Mouse (Mus musculus): ENCODE results near the gene Atrnl1. TPM values are rescaled to one million over a fixed set of nuclear protein-coding genes. Genes with fewer than 3 reads are reported as not detected.

Gene Atrnl1
- polyA plus RNA-seq, 1 experiment from 2014 or later: 2.8 TPM

DNA sequence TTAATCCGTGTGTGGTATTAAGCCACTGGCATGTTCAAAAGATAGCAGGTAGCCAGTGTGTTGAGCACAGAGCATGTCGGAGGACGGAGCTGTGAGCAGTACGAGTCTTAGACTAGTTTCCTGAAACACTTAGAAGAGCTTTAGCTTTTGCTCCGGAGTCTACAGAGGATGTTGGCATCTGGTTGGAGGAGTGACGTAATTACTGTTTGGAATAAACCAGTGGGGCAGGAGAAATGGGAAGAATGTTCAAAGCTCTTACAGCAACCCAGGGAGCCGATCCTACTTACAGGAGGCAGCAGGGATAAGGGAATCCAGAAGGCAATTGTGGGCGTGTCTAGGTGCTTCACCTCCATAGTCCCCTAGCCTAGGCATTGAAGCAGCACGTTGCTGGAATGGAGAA lies 21.3 kb upstream of the Atrnl1 start:
- Histone ChIP-seq H3K4me1 (peaks cover 9% of the 10 kb centered on the region), H3K4me3 (no peak overlapping the region), H3K27ac (replicated peaks) (no peak overlapping the region), H3K27me3 (replicated peaks) (peaks cover 4% of the 10 kb centered on the region; the same call in 1 of the 2 replicates), H3K9me3 (no peaks in the 10 kb centered on the region), H3K9ac (no peak overlapping the region), H3K36me3 (no peaks in the 10 kb centered on the region), H3K4me2 (no peak overlapping the region)
- WGBS: 63% methylated on average over 9 of the region's 9 CpGs
- no peak for ATAC-seq (ENCODE audit: extremely low read depth, insufficient number of reproducible peaks, low FRiP score, low TSS enrichment)

GRCm38 (mm10) chr19:57590895-57591294 lies 19.9 kb upstream of the Atrnl1 start:
- no peaks in the 10 kb centered on the region for H3K9me3 ChIP-seq
- ATAC-seq (ENCODE audit: extremely low read depth, insufficient number of reproducible peaks, low FRiP score, low TSS enrichment): no peak
- no peaks in the 10 kb centered on the region for H3K36me3 ChIP-seq
- H3K4me1 ChIP-seq: peaks cover 6% of the 10 kb centered on the region
- H3K9ac ChIP-seq: no peak overlapping the region
- no peak overlapping the region for H3K4me2 ChIP-seq
- H3K27ac ChIP-seq (replicated peaks): no peak overlapping the region
- no peak overlapping the region for H3K4me3 ChIP-seq
- 76% methylated on average over 5 of the region's 5 CpGs for WGBS
- peaks cover 4% of the 10 kb centered on the region; the same call in 1 of the 2 replicates for H3K27me3 ChIP-seq (replicated peaks)

- no peak overlapping the region for H3K27ac ChIP-seq (replicated peaks)
- no peak for ATAC-seq (ENCODE audit: extremely low read depth, insufficient number of reproducible peaks, low FRiP score, low TSS enrichment)
- H3K4me3 ChIP-seq: no peak overlapping the region
- WGBS: 74% methylated on average over 10 of the region's 10 CpGs
- no peaks in the 10 kb centered on the region; the same call in 1 of the 2 replicates for H3K4me1 ChIP-seq
- peaks cover 4% of the 10 kb centered on the region; the same call in 1 of the 2 replicates for H3K27me3 ChIP-seq (replicated peaks)
- H3K9ac ChIP-seq: no peak overlapping the region
- H3K9me3 ChIP-seq: no peaks in the 10 kb centered on the region
- no peaks in the 10 kb centered on the region for H3K36me3 ChIP-seq
- H3K4me2 ChIP-seq: no peak overlapping the region
These were observed 19.2 kb upstream of the Atrnl1 start for GRCm38 (mm10) chr19:57591631-57592030.

- Histone ChIP-seq H3K27me3 (replicated peaks) (peaks cover 4% of the 10 kb centered on the region; the same call in 1 of the 2 replicates), H3K4me2 (no peak overlapping the region), H3K9ac (no peak overlapping the region), H3K27ac (replicated peaks) (no peak overlapping the region), H3K9me3 (no peaks in the 10 kb centered on the region), H3K4me1 (no peaks in the 10 kb centered on the region), H3K36me3 (no peaks in the 10 kb centered on the region), H3K4me3 (no peak overlapping the region)
- WGBS: 68% methylated on average over 2 of the region's 2 CpGs
- no peak for ATAC-seq (ENCODE audit: extremely low read depth, insufficient number of reproducible peaks, low FRiP score, low TSS enrichment)
These were observed 18.5 kb upstream of the Atrnl1 start for GRCm38 (mm10) chr19:57592355-57592754.

- WGBS: 76% methylated on average over 8 of the region's 8 CpGs
- Histone ChIP-seq H3K4me1 (peaks cover 14% of the 10 kb centered on the region), H3K9ac (no peak overlapping the region), H3K27me3 (replicated peaks) (no peaks in the 10 kb centered on the region), H3K4me3 (no peak overlapping the region), H3K9me3 (no peaks in the 10 kb centered on the region), H3K27ac (replicated peaks) (no peak overlapping the region), H3K4me2 (no peak overlapping the region), H3K36me3 (no peaks in the 10 kb centered on the region)
- ATAC-seq (ENCODE audit: extremely low read depth, insufficient number of reproducible peaks, low FRiP score, low TSS enrichment): no peak
These were observed 11.7 kb upstream of the Atrnl1 start for GRCm38 (mm10) chr19:57599126-57599525.

GRCm38 (mm10) chr19:57600233-57600929 lies 10.5 kb upstream of the Atrnl1 start:
- no peak overlapping the region for H3K27ac ChIP-seq (replicated peaks)
- peaks cover 14% of the 10 kb centered on the region for H3K4me1 ChIP-seq
- 56% methylated on average over 16 of the region's 16 CpGs for WGBS
- H3K4me3 ChIP-seq: no peak overlapping the region
- no peaks in the 10 kb centered on the region for H3K36me3 ChIP-seq
- H3K4me2 ChIP-seq: no peak overlapping the region
- no peak overlapping the region for H3K9ac ChIP-seq
- no peak; the same call in 1 of the 2 replicates for ATAC-seq (ENCODE audit: extremely low read depth, insufficient number of reproducible peaks, low FRiP score, low TSS enrichment)
- no peaks in the 10 kb centered on the region for H3K9me3 ChIP-seq
- no peaks in the 10 kb centered on the region for H3K27me3 ChIP-seq (replicated peaks)

DNA sequence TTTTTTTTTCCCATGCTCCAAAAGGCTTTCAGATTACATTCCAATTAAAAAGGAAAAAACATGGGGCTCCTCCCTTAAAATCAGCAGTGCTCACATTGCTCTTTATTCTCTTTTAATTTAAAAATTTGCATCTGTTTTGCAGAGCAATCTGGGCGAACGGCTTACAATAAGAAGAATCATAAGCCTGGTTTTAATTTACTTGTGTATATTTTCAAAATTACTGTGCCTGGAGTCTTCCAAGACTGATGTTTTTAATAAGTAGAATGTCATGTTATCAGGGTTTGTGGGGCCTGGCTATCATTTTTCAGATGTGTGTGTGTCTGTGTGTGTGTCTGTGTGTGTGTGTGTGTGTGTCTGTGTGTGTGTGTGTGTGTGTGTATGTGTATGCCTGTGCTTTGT lies 9.9 kb upstream of the Atrnl1 start:
- no peak overlapping the region for H3K9ac ChIP-seq
- H3K27ac ChIP-seq (replicated peaks): no peak overlapping the region
- no peaks in the 10 kb centered on the region for H3K36me3 ChIP-seq
- 85% methylated on average over 2 of the region's 2 CpGs for WGBS
- no peak overlapping the region for H3K4me3 ChIP-seq
- no peaks in the 10 kb centered on the region for H3K27me3 ChIP-seq (replicated peaks)
- H3K4me1 ChIP-seq: peaks cover 14% of the 10 kb centered on the region
- H3K9me3 ChIP-seq: no peaks in the 10 kb centered on the region
- ATAC-seq (ENCODE audit: extremely low read depth, insufficient number of reproducible peaks, low FRiP score, low TSS enrichment): no peak
- no peak overlapping the region for H3K4me2 ChIP-seq

GRCm38 (mm10) chr19:57603593-57603992 lies 7.2 kb upstream of the Atrnl1 start:
- Histone ChIP-seq H3K36me3 (no peaks in the 10 kb centered on the region), H3K4me3 (no peak overlapping the region), H3K9me3 (no peaks in the 10 kb centered on the region), H3K9ac (no peak overlapping the region), H3K27me3 (replicated peaks) (0 out of 2 replicates have a peak, but pooled peaks cover 3% of the 10 kb centered on the region), H3K4me2 (no peak overlapping the region), H3K4me1 (peaks cover 10% of the 10 kb centered on the region), H3K27ac (replicated peaks) (peak overlapping the region; percentile 33)
- ATAC-seq (ENCODE audit: extremely low read depth, insufficient number of reproducible peaks, low FRiP score, low TSS enrichment): no peak
- 39% methylated on average over 3 of the region's 3 CpGs for WGBS

DNA sequence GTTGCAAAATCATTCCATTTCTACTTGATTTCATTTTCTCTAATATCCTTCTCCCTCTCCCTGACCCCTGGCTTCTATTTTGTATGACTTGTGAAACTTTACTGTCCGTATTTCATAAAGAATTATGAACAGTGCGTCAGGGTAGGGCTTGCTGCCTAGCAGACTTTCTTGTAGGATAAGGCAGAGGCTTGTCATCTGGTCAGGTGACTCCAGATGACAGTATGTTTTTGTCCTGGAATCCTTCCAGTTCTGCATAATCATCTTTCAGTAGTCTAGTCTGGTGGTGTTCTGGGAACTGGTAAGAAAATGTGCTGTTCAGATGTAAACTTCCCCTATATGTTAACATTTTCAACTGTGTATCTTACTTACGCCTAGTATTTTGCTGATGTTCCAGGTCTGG lies 4.9 kb upstream of the Atrnl1 start:
- no peak overlapping the region for H3K4me2 ChIP-seq
- H3K27ac ChIP-seq (replicated peaks): no peak overlapping the region
- WGBS: 82% methylated on average over 3 of the region's 3 CpGs
- 0 out of 2 replicates have a peak, but pooled peaks cover 3% of the 10 kb centered on the region for H3K27me3 ChIP-seq (replicated peaks)
- no peak for ATAC-seq (ENCODE audit: extremely low read depth, insufficient number of reproducible peaks, low FRiP score, low TSS enrichment)
- H3K9ac ChIP-seq: no peak overlapping the region
- peaks cover 18% of the 10 kb centered on the region for H3K4me1 ChIP-seq
- H3K36me3 ChIP-seq: no peaks in the 10 kb centered on the region
- H3K4me3 ChIP-seq: no peak overlapping the region
- H3K9me3 ChIP-seq: no peaks in the 10 kb centered on the region

DNA sequence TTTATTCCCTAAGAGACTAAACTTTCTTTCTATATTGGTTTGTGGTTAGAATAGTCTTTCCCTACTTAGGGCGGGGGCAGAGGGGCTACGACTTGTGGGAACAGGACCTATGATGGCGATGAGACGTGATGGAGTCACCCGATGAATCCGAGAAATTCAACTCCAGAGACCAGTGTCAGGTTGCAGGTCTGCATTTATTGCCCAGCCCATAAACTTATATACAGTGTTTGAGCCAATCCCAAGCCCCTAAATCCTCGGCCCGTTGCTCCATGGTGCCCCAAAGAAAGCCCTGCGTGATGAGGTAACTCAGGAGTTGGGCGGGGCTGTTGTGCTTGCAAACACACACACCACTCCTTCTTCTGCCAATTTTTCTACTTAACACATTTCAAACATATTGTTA lies 4.5 kb upstream of the Atrnl1 start:
- no peak overlapping the region for H3K4me2 ChIP-seq
- no peak for ATAC-seq (ENCODE audit: extremely low read depth, insufficient number of reproducible peaks, low FRiP score, low TSS enrichment)
- no peak overlapping the region for H3K9ac ChIP-seq
- no peak overlapping the region for H3K4me3 ChIP-seq
- 92% methylated on average over 10 of the region's 10 CpGs for WGBS
- peaks cover 18% of the 10 kb centered on the region for H3K4me1 ChIP-seq
- H3K9me3 ChIP-seq: no peaks in the 10 kb centered on the region
- H3K27me3 ChIP-seq (replicated peaks): 0 out of 2 replicates have a peak, but pooled peaks cover 3% of the 10 kb centered on the region
- H3K27ac ChIP-seq (replicated peaks): no peak overlapping the region
- H3K36me3 ChIP-seq: no peaks in the 10 kb centered on the region

- no peaks in the 10 kb centered on the region for H3K36me3 ChIP-seq
- H3K4me1 ChIP-seq: peaks cover 26% of the 10 kb centered on the region
- H3K9me3 ChIP-seq: no peaks in the 10 kb centered on the region
- peak overlapping the region; percentile 96 for H3K4me2 ChIP-seq
- H3K27me3 ChIP-seq (replicated peaks): 0 out of 2 replicates have a peak, but pooled peaks cover 3% of the 10 kb centered on the region
- ATAC-seq (ENCODE audit: extremely low read depth, insufficient number of reproducible peaks, low FRiP score, low TSS enrichment): no peak
- WGBS: 15% methylated on average over 12 of the region's 12 CpGs
- H3K27ac ChIP-seq (replicated peaks): peak overlapping the region; percentile 95
- H3K9ac ChIP-seq: peak overlapping the region; percentile 96
- H3K4me3 ChIP-seq: peak overlapping the region; percentile 94
These were observed 1.3 kb upstream of the Atrnl1 start for GRCm38 (mm10) chr19:57609361-57610057.

Data from heart, embryonic 13.5 days (tissue).